Mouse (Mus musculus) 3134 (cell line): Measurements from ENCODE around the gene Gm3776.
A peak's percentile ranks its signal among the peaks of the same experiment; 100 is the strongest.
"Not testable (repeated sequence)": the region's sequence is repeated elsewhere in the genome, so short reads cannot be mapped to it uniquely, and the experiment has no call there.

ENCODE experiments used
- DNase-seq: peaks from one replicate; pipeline ENCODE4 v3.0.0-alpha.2; 2011; ENCODE audit warnings: low spot score; ENCODE audit not compliant: insufficient read length; ENCODE audit errors: extremely low read depth

Gene Gm3776

DNA sequence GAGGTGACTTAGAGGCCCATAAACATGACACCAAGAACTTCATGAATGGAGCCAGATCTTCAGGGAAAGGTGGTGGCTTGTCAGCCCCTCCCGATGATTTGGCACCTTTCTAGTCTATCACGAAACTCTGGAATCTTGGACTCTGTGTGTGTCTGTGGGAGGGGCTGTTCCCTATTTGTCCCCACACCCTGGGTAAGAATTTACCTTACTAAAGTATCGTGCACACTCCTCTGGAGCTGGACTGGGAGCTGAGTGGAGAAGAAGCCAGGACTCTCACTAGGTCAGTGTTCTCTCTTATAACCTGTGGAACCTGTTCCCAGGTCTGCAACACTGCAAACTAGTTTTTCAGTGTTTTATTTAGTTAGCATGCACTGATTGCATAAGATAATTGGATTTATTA, 32.8 kb downstream of the Gm3776 start, which contains the start of gene Gm10639:
Gm10639 (plus strand) TSS at position 201 of the 400 bp plus-strand sequence.
- DNase-seq: not testable (repeated sequence)

DNA sequence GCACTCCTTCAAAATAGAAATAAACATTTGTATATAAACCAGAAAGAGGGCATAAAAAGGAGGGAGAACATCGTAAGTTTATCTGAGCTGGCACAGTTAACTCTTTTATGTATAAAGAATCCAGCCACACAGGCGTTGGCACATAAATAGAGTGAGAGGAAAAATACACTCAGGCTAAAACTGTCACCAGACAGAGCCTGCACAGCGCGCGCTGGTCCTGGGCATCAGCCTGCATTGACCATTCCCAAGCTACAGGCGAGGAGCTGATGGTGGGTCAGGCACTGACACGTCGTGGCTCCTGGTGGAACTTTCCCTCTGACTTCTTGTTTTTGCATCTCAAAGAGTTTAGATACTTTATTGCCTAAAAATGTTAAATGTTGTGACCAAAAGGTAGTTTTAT, 35.5 kb downstream of the Gm3776 start:
- DNase-seq: not testable (repeated sequence)

DNA sequence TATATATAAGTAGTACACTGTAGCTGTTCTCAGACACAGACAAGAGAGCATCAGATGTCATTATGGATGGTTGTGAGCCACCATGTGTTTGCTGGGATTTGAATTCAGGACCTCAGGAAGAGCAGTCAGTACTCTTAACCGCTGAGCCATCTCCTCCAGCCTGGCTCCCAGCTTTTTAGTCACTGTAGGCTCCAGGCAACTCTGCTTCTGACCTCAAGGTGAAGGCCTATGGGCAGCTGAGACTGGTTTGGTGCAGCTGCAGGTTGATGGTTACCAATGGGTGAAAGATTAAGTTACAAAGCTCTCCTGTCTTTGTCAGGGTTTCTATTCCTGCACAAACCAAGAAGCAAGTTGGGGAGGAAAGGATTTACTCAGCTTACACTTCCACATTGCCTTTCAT, 36.8 kb downstream of the Gm3776 start:
- not testable (repeated sequence) for DNase-seq

DNA sequence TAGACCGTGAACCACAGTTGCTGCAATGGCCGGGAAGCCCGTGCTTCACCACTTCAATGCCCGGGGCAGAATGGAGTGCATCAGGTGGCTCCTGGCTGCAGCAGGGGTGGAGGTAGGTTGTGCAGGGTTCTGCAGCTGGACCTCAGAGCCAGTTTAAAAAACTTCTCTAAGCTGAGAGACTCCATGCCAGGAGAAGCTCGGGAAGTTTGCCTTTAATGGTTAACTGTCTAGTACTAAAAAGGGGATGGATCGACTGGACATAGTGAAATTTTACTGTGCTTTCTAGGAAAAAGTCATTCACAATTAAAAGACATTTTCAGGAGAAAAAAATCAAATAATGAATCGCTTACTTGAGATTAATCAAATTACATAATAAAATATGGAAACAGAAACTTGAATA, 37.9 kb downstream of the Gm3776 start:
- not testable (repeated sequence) for DNase-seq

DNA sequence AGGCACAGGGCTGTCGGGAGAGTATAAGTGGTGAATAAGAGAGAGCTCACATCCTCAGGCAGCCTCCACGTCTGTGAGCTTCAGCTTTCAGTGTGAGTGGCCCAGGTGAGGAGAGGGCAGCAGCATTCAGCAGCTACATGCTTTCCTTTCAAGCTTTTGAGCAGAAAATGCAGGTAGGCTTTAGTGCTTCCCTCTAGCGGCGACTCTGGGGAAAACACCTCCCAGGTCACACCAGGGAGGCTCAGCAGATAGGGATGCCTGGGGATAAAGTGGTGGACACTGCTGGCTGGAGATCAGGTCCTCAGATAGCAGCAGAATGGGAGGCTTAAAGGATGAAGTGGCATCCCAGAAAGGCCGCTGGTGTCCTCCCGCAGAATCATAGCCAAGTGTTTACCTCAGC, 39.2 kb downstream of the Gm3776 start:
- peak; percentile 36 for DNase-seq

DNA sequence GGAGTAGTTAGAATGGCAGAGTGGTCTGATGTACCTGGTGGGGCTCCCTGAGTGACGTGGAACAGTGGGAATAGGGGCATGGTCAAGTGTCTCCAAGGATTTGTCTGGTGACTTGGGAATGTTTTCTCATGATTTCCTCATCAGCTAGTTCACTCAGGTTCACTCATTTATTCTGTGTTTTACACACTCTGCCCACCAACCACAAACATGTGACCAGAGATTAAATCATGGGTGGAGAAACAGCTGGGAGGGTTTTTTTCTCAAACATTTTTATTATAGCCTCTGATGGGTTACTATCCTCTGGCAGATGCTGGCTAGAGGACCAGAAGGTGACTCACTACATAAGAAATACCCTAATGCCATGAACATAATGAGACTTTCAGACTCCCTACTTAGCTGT, 41.3 kb downstream of the Gm3776 start:
- peak; percentile 50 for DNase-seq

DNA sequence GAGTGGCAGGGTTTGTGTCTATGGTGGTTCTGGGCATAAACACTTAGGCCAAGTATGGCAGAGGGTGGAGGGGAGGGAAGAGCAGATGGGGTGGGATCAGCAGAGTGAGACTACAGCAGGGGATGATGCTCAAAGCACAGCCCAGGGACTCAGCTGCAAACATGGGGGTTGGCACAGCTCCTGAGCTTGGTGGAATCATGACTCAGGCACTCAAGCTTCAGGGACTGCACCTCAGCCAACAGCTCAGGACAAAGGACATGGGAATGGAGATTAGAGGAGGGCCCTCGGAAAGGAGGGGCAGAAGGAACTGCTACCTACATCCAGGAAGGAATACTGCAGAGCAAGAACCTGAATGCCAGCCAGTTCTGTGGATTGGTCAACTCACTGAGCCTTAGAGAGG, 42.2 kb downstream of the Gm3776 start:
- DNase-seq: peak; percentile 52

DNA sequence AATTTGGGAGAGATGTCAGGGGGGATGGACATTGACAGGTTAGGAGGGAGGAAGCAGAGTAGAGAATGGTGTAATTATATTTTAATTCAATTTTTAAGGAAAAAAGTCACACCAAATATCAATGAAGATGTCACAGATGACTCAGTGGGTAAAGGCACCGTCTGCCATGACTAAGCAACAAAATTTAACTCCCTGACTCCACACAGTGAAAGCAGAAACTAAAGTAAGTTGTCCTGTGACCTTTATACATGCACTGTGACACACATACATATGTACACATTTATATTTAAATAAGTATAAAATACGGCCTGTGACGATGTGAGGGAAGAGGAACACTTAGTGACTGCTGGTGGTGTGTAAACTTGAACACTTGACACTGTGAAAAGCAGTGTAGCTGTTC, 51.2 kb downstream of the Gm3776 start:
- DNase-seq: not testable (repeated sequence)

DNA sequence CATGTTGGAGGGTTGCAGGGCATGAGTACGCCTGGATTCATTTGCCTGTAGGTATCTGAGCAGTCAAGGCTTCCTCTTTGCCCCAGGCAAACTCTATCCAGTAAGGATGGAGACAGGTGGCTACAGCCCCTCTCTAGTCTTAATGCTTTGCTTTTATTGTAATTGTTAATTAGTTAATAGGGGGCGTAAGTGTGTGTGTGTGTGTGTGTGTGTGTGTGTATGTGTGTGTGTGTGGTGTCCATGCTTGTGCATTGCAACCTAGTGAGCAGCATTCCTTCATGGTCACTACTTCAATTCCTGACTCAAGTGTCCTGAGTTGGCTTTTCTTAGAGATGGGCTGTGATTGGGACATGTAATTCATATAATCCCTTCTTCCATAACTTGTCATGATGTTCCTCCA, 57.8 kb downstream of the Gm3776 start, which contains the start of gene Omt2a:
Omt2a (minus strand) TSS at position 101 of the 400 bp plus-strand sequence.
- DNase-seq: no peak
